In the genomic region with DNA sequence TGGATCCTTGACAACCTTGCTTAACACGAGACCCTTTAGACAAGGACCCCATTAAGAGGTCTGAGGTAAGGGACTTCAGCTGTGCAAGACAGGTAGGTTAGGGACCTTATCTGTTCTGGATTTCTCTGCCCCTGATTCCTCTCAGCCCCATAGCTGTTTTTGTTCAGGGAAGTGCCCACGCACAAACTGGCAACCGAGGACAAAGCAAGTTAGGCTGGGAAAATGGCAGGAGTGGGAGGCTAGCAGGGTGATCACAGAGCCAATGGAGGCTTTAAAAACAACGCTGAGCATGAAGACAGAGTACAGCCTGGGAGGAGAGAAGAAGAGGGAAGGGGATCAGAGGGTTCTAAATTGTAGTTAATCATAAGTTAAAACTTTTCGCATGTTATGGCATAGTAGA, we compare ENCODE assay signal across 18 mouse cellular contexts.
DNase-seq lines count a peak whose midpoint lies in the region; ATAC-seq lines count a peak whose summit lies in the region.
"Had no signal": no experiment of that assay in that cellular context is flagged by ENCODE, and none has a peak within 500 bp of the region (broad histone marks: within the 10 kb centered on the region; RNA-seq: fewer than 3 reads in every experiment).

No protein-coding gene starts in this region.

- intact Hi-C loops in left cerebral cortex, postnatal 14 days (cut with DNase I): no loop called here

- peak; percentile 93 for ATAC-seq in frontal cortex, adult (ENCODE audit: low TSS enrichment)
- ATAC-seq: CD4-positive, CD25-positive, alpha-beta regulatory T cell, adult 4 months; forebrain, embryonic 16.5 days had no signal

- no peak for DNase-seq in frontal cortex, postnatal 10 days (ENCODE audit: low spot score in 2 of 2)
- peak; percentile 9 to 43 for DNase-seq in left cerebral cortex, adult 18-20 months (ENCODE audit: low spot score in 2 of 2)
- no peak for DNase-seq in left cerebral cortex, postnatal 14 days (ENCODE audit: low spot score in 2 of 2)
- DNase-seq in layer of hippocampus, adult 9-11 months: peak; percentile 67
- DNase-seq in lung, postnatal 10 days: no peak
- no peak for DNase-seq in gastrocnemius, postnatal 25 days
- DNase-seq: adrenal gland, postnatal 10 days; B cell, adult 2 months; cerebellum, adult 18-20 months; cerebellum, adult 9-11 months; cerebellum, postnatal 36 days; gastrocnemius, adult 2 months; gastrocnemius, postnatal 36 days; heart, adult 11 months; heart, postnatal 36 days had no signal

Comparison
In these comparisons a context has a peak if more than half of its experiments do, and no peak if none do; other contexts are left out.
1. DNase-seq: peak in left cerebral cortex, adult 18-20 months (2 of 2) and layer of hippocampus, adult 9-11 months (single experiment); none in frontal cortex, postnatal 10 days (0 of 2), left cerebral cortex, postnatal 14 days (0 of 2), lung, postnatal 10 days (single experiment) and gastrocnemius, postnatal 25 days (single experiment).